Mouse (Mus musculus) intestine, postnatal 0 days (tissue): ENCODE data around the gene Chst3. TPM values are rescaled to one million over a fixed set of nuclear protein-coding genes. Genes with fewer than 3 reads are reported as not detected.

ENCODE experiments used
- ATAC-seq: fragments of 200-750 bp; cut with Nextera tagmentation; 2 replicates; pipeline ENCODE4 v1.8.0; 2017; ENCODE audit warnings: mild to moderate bottlenecking, moderate TSS enrichment, moderate library complexity
- H3K27ac ChIP-seq: fragments of 300-500 bp; sonication (generic); 2 replicates; pipeline ENCODE4 v1.5.1; 2014; ENCODE audit warnings: mild to moderate bottlenecking, low read depth, low read length, moderate library complexity
- H3K27me3 ChIP-seq: fragments of 300-500 bp; sonication (generic); replicated peaks from 2 replicates; pipeline ENCODE4 v1.6.1; 2014; ENCODE audit warnings: low read length, mixed read lengths; ENCODE audit not compliant: control insufficient read depth, insufficient read depth
- H3K36me3 ChIP-seq: fragments of 300-500 bp; sonication (generic); 2 replicates; pipeline ENCODE4 v1.6.1; 2014; ENCODE audit warnings: mild to moderate bottlenecking, moderate library complexity; ENCODE audit not compliant: control insufficient read depth, insufficient read depth
- H3K4me1 ChIP-seq: fragments of 300-500 bp; sonication (generic); replicated peaks from 2 replicates; pipeline ENCODE4 v1.6.1; 2014; ENCODE audit warnings: antibody characterized with exemption, low read length, mixed read lengths; ENCODE audit not compliant: control insufficient read depth, insufficient read depth
- H3K4me2 ChIP-seq: fragments of 300-500 bp; sonication (generic); replicated peaks from 2 replicates; pipeline ENCODE4 v1.6.1; 2014; ENCODE audit warnings: low read depth, mild to moderate bottlenecking, moderate library complexity
- H3K4me3 ChIP-seq: fragments of 300-500 bp; sonication (generic); 2 replicates; pipeline ENCODE4 v1.5.1; 2014; ENCODE audit warnings: low read depth, low read length
- H3K9ac ChIP-seq: fragments of 300-500 bp; sonication (generic); 2 replicates; pipeline ENCODE4 v1.6.1; 2014; ENCODE audit warnings: mild to moderate bottlenecking, low read depth, low read length
- H3K9me3 ChIP-seq: fragments of 300-500 bp; sonication (generic); 2 replicates; pipeline ENCODE4 v1.6.1; 2016; ENCODE audit warnings: mixed run types; ENCODE audit not compliant: control insufficient read depth
- CTCF ChIP-seq: sonication (generic); IDR thresholded peaks from 2 replicates; pipeline ENCODE4 v1.5.1; 2016; ENCODE audit warnings: low read depth, mild to moderate bottlenecking, control low read depth, antibody characterized with exemption, moderate library complexity
- WGBS: fragments of 180-500 bp; shearing (Covaris S2); extraction: QIAGEN DNeasy Blood & Tissue Kit; methylation state at CpG from one replicate; pipeline ENCODE4 v1.1.7; 2014; 5-methylcytosine and 5-hydroxymethylcytosine counted together
- polyA plus RNA-seq: library from polyadenylated mRNA; unstranded; fragments of >200 nt; fragmentation: Nextera tagmentation; extraction: Ambion mirVana; gene quantifications from 2 replicates; pipeline ENCODE4 v1.2.1, GENCODE M21; 2015

Gene Chst3
- polyA plus RNA-seq, 1 experiment from 2014 or later: 0.27 TPM

- H3K4me1 ChIP-seq: no peaks in the 10 kb centered on the region
- no peak for TF ChIP-seq CTCF
- no peak overlapping the region for H3K4me3 ChIP-seq
- ATAC-seq: no peak
- no peaks in the 10 kb centered on the region for H3K36me3 ChIP-seq
- no peak overlapping the region for H3K4me2 ChIP-seq
- no peaks in the 10 kb centered on the region for H3K9me3 ChIP-seq
- H3K9ac ChIP-seq: no peak overlapping the region
- 56% methylated on average over 3 of the region's 3 CpGs for WGBS
- H3K27me3 ChIP-seq: no peaks in the 10 kb centered on the region
- no peak overlapping the region for H3K27ac ChIP-seq
Measured at GRCm38 (mm10) chr10:60174506-60174905, 44.6 kb downstream of the Chst3 start.

GRCm38 (mm10) chr10:60173035-60173434 lies 46.0 kb downstream of the Chst3 start:
- H3K9me3 ChIP-seq: no peaks in the 10 kb centered on the region
- no peak overlapping the region for H3K4me3 ChIP-seq
- H3K36me3 ChIP-seq: no peaks in the 10 kb centered on the region
- H3K9ac ChIP-seq: no peak overlapping the region
- no peak for TF ChIP-seq CTCF
- no peaks in the 10 kb centered on the region for H3K27me3 ChIP-seq
- no peak overlapping the region for H3K4me2 ChIP-seq
- ATAC-seq: no peak
- WGBS: 69% methylated on average over 10 of the region's 10 CpGs
- no peaks in the 10 kb centered on the region for H3K4me1 ChIP-seq
- no peak overlapping the region for H3K27ac ChIP-seq

- no peak overlapping the region for H3K9ac ChIP-seq
Measured at GRCm38 (mm10) chr10:60172306-60172705, 46.8 kb downstream of the Chst3 start.

DNA sequence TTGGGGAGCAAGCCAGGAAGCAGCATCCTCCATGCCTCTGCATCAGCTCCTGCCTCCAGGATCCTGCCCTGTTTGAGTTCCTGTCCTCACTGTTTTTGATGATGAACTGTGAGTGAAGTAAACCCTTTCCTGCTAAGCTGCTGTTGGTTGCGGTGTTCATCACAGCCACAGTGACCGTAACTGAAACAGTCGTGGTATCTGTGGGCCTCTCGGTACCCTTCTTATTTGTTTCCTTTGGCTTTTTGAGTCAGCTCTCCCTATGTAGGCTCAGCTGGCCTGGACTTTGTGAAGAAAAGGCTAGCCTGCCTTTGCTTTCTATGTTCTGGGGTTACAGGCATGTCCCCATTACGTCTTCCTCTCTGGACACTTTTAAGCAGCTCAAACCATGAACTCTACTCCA lies 47.7 kb downstream of the Chst3 start:
- over 99% methylated on average over 5 of the region's 5 CpGs for WGBS
- no peaks in the 10 kb centered on the region for H3K4me1 ChIP-seq
- H3K4me2 ChIP-seq: no peak overlapping the region
- TF ChIP-seq CTCF: no peak
- no peaks in the 10 kb centered on the region for H3K9me3 ChIP-seq
- H3K4me3 ChIP-seq: no peak overlapping the region
- H3K27me3 ChIP-seq: no peaks in the 10 kb centered on the region
- no peak for ATAC-seq
- H3K9ac ChIP-seq: no peak overlapping the region
- no peak overlapping the region for H3K27ac ChIP-seq
- H3K36me3 ChIP-seq: no peaks in the 10 kb centered on the region

More at GRCm38 (mm10) chr10:60172306-60172705, 46.8 kb downstream of the Chst3 start:
- H3K36me3 ChIP-seq: no peaks in the 10 kb centered on the region
- H3K9me3 ChIP-seq: no peaks in the 10 kb centered on the region
- H3K4me1 ChIP-seq: no peaks in the 10 kb centered on the region
- WGBS: 83% methylated on average over 4 of the region's 4 CpGs
- no peak for ATAC-seq
- no peak overlapping the region for H3K4me2 ChIP-seq
- no peak overlapping the region for H3K27ac ChIP-seq
- H3K27me3 ChIP-seq: no peaks in the 10 kb centered on the region
- no peak for TF ChIP-seq CTCF
- no peak overlapping the region for H3K4me3 ChIP-seq

GRCm38 (mm10) chr10:60170326-60171089 lies 48.6 kb downstream of the Chst3 start:
- ATAC-seq: no peak
- H3K9ac ChIP-seq: no peak overlapping the region
- no peak overlapping the region for H3K27ac ChIP-seq
- no peak overlapping the region for H3K4me2 ChIP-seq
- H3K9me3 ChIP-seq: no peaks in the 10 kb centered on the region
- no peaks in the 10 kb centered on the region for H3K4me1 ChIP-seq
- no peak overlapping the region for H3K4me3 ChIP-seq
- TF ChIP-seq CTCF: no peak
- WGBS: 78% methylated on average over 10 of the region's 10 CpGs
- no peaks in the 10 kb centered on the region for H3K27me3 ChIP-seq
- H3K36me3 ChIP-seq: no peaks in the 10 kb centered on the region

GRCm38 (mm10) chr10:60168960-60169359 lies 50.1 kb downstream of the Chst3 start:
- 68% methylated on average over 3 of the region's 3 CpGs for WGBS
- no peak overlapping the region for H3K27ac ChIP-seq

More at GRCm38 (mm10) chr10:60168960-60169359, 50.1 kb downstream of the Chst3 start:
- Histone ChIP-seq H3K4me2 (no peak overlapping the region), H3K27me3 (no peaks in the 10 kb centered on the region), H3K9me3 (no peaks in the 10 kb centered on the region), H3K9ac (no peak overlapping the region), H3K4me1 (no peaks in the 10 kb centered on the region), H3K4me3 (no peak overlapping the region), H3K36me3 (no peaks in the 10 kb centered on the region)
- ATAC-seq: no peak
- TF ChIP-seq CTCF: no peak
